Mouse (Mus musculus): ENCODE data around the gene Flvcr2. TPM values are rescaled to one million over a fixed set of nuclear protein-coding genes. Genes with fewer than 3 reads are reported as not detected.

Gene Flvcr2
- polyA plus RNA-seq (2014; fragmentation: Illumina TruSeq; extraction: RNeasy Lipid Tissue Mini Kit (QIAGEN cat#74804); ENCODE audit: low read depth, low replicate concordance) = 0.28 TPM

GRCm38 (mm10) chr12:85745827-85746695, at the start of gene Flvcr2:
Gene Flvcr2, plus strand, starts transcription at chr12:85746539.

GRCm38 (mm10) chr12:85824438-85825264, 78.3 kb downstream of the Flvcr2 start, which contains the start of the genes Erg28 and Ttll5:
Gene Erg28, minus strand, starts transcription at chr12:85824550.
Gene Ttll5, plus strand, starts transcription at chr12:85824659.

Other genes starting within 250 kb of the Flvcr2 start
- 0.38 TPM for gene Jdp2, start 147.5 kb upstream of the Flvcr2 start, polyA plus RNA-seq (2014; fragmentation: Illumina TruSeq; extraction: RNeasy Lipid Tissue Mini Kit (QIAGEN cat#74804); ENCODE audit: low read depth, low replicate concordance)
- gene Batf, start 59.9 kb upstream of the Flvcr2 start, polyA plus RNA-seq (2014; fragmentation: Illumina TruSeq; extraction: RNeasy Lipid Tissue Mini Kit (QIAGEN cat#74804); ENCODE audit: low read depth, low replicate concordance) = not detected
- gene Erg28, start 78.0 kb downstream of the Flvcr2 start, polyA plus RNA-seq (2014; fragmentation: Illumina TruSeq; extraction: RNeasy Lipid Tissue Mini Kit (QIAGEN cat#74804); ENCODE audit: low read depth, low replicate concordance) = 209 TPM
- 9.5 TPM for gene Ttll5, start 78.1 kb downstream of the Flvcr2 start, polyA plus RNA-seq (2014; fragmentation: Illumina TruSeq; extraction: RNeasy Lipid Tissue Mini Kit (QIAGEN cat#74804); ENCODE audit: low read depth, low replicate concordance)

Data from sigmoid colon, adult 10 weeks (tissue).